Mouse (Mus musculus) gastrocnemius, adult 2 months (tissue): ENCODE measurements around the gene Vmn1r43. TPM values are rescaled to one million over a fixed set of nuclear protein-coding genes. Genes with fewer than 3 reads are reported as not detected.
"Not testable (repeated sequence)": the region's sequence is repeated elsewhere in the genome, so short reads cannot be mapped to it uniquely, and the experiment has no call there.

Experiments
- DNase-seq: peaks from one replicate; pipeline ENCODE4 v3.0.0; 2022
- H3K27ac ChIP-seq: fragments of 200-600 bp; 2 replicates; pipeline ENCODE4 v1.8.1; 2022; ENCODE audit warnings: mild to moderate bottlenecking
- H3K4me3 ChIP-seq: fragments of 200-600 bp; 2 replicates; pipeline ENCODE4 v1.8.1; 2022; ENCODE audit warnings: mild to moderate bottlenecking, moderate library complexity
- CTCF ChIP-seq: fragments of 200-600 bp; IDR thresholded peaks from 2 replicates; pipeline ENCODE4 v1.8.1; 2022; ENCODE audit warnings: antibody characterized with exemption, mild to moderate bottlenecking, moderate library complexity
- intact Hi-C: fragments of 180-260 bp; cut with DNase I; formaldehyde crosslinking; loops from one replicate; pipeline ENCODE4 v1.15.1; 2025
- long read RNA-seq, 2 experiments: library from polyadenylated mRNA; stranded (forward); transcript quantifications; one replicate each; pipeline ENCODE4 v2.0.0; 2021
- total RNA-seq, 2 experiments: library from RNA; stranded (reverse); gene quantifications; 2 replicates each; pipeline ENCODE4 v1.2.3; 2021

Gene Vmn1r43
- total RNA-seq = not detected
- long read RNA-seq, experiment 1 = 0 reads
- long read RNA-seq, experiment 2 = 0 reads

DNA sequence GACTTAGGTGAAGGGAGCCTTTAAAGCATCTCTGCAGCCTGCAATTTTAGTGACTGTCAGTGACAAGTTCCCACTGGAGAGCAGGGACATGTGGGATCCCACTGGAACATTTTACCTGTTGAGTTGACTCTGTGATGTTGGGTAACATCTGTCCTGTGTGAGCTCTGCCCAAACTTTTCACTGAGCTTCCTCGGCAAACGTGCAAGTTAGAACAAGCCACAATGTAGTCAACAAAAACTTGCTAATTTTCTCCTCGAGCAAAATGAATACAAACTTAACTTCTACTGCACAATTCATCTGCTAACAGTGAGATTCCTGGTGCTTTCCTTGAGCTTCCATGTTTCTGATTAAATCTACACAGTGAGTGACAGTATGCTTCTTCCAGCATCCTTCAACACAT is at the start of gene Vmn1r43, which contains the start of gene Vmn1r42:
Gene Vmn1r43 (minus strand): TSS at position 101 of the 400 bp plus-strand sequence.
Gene Vmn1r42 (minus strand): TSS at position 101 of the 400 bp plus-strand sequence.
- DNase-seq, intact Hi-C loops, H3K27ac ChIP-seq, H3K4me3 ChIP-seq: not testable (repeated sequence)

DNA sequence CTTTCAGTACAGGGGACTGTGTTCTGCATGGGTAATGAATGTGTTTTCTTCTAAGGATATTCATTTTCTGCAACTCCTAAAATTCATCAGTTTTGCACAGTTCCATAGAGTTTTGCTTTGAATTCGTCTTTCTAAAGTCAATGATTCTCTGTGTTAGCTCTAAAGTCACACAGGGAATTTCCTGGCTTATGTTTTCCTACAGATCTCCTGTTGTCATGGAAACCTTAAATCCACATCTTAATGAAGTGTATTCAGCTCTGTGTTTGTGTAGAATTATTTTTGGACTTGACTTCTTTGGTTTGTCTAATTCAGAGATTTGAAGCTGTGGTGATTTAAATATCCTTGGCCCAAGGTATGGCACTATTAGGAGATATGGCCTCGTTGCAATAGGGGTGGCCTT is 7.6 kb upstream of the Vmn1r43 start:
- intact Hi-C loops = no loop called here
- H3K27ac ChIP-seq = no peak overlapping the region
- H3K4me3 ChIP-seq = no peak overlapping the region
- no peak for DNase-seq
- no peak for TF ChIP-seq CTCF

DNA sequence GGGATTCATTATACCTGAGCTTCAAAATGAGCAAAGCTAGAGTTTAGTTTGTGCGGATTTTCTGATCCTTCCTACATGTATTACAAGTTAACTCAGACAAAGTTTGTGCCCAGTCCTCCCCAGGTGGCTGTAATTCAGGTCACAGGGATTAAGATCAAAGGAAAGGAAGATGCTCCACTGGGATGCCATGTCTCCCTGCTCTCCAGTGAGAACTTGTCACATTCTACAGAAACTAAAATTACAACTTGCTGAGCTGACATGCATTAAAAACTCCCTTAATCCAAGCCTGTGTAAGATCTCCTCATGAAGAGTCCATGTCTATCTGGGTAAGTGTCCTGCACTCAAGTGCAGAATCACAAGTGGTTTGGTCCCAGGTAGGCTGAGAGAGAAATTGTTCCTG is 7.1 kb upstream of the Vmn1r43 start, which contains the start of gene Vmn1r44:
Gene Vmn1r44 (plus strand): TSS at position 301 of the 400 bp plus-strand sequence.
- no peak within 1 kb of the TSS for H3K4me3 ChIP-seq
- H3K27ac ChIP-seq = no peak within 1 kb of the TSS
- DNase-seq = no peak
- intact Hi-C loops = no loop called here
- TF ChIP-seq CTCF = no peak

DNA sequence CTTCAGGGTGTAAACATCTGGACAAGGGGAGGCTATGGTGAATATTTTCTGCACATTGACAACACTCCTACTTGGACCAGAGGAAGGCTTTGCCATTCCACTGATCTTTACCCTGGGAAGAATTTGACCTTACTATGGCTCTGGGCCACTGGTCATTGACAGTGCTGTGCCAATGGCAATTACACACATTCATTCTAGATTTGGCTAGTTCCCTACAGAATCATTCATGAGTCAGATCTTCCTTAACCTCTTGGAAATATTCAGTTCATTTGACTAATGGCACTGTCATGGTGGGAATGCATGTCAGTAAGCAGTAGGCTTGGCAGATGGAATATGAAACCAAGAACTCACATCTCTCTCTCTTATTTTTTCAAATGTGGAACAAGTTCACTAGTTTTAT is 4.7 kb upstream of the Vmn1r43 start:
- H3K27ac ChIP-seq = no peak overlapping the region
- intact Hi-C loops = no loop called here
- no peak for DNase-seq
- no peak for TF ChIP-seq CTCF
- no peak overlapping the region for H3K4me3 ChIP-seq

DNA sequence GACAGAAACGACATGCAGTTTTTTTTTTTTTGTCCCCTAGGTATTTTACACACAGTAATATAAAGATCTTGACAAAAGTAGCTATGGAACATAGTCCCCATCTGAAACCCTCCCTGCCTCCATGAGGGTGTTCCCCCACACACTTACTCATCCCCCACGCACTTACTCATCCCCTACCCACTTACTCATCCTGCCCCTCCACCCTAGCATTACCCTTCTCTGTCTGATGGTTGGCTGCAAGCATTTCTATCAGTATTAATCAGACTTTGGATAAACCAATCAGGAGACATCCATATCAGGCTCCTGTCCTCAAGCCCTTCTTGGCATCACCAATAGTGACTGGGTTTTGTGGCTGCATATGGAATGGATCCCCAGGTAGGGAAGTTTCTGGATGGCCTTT is 750 bp upstream of the Vmn1r43 start:
- no peak for TF ChIP-seq CTCF
- DNase-seq = no peak
- Histone ChIP-seq H3K27ac (no peak overlapping the region), H3K4me3 (no peak overlapping the region)
- intact Hi-C loops = no loop called here

DNA sequence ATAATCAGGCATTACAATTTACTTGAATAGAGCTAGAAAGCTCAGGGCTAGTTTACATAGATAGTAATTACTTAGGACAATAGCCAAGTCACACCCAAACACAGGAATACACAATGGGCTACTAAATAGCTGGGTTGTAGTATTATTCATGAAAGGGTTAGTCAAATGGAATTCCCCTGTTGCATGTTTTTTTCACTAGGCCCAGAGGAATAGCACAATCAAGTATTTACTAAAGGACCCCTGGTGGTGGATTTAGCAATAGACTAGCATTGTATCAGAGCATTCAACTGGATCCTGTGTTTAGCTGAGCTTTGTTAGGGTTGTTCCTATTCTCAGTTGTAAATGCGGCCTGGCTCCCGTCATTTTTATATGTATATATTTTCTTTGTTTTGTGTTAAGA is 8.2 kb downstream of the Vmn1r43 start:
- no peak for TF ChIP-seq CTCF
- intact Hi-C loops = no loop called here
- DNase-seq = no peak
- Histone ChIP-seq H3K4me3 (no peak overlapping the region), H3K27ac (no peak overlapping the region)

DNA sequence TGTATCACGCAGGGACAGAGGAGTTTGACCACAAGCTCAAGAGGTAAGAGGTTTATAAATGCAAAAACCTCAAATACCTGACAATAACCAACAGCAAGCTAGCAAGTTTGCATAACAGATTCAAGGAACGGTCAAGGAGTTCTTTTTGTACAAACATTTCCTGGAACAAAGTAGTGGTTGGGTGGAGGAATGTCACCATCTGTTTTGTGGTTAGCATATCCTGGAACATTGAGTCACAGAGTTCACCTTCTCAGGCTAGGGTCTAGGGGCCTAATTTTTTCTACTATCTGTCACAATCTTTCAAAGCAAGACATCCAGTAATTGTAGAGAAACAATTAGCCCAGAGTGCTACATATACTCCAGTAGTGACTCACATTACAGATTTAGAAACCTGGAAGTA is 8.9 kb downstream of the Vmn1r43 start:
- Histone ChIP-seq H3K27ac (no peak overlapping the region), H3K4me3 (no peak overlapping the region)
- DNase-seq = no peak
- intact Hi-C loops = no loop called here
- no peak for TF ChIP-seq CTCF

DNA sequence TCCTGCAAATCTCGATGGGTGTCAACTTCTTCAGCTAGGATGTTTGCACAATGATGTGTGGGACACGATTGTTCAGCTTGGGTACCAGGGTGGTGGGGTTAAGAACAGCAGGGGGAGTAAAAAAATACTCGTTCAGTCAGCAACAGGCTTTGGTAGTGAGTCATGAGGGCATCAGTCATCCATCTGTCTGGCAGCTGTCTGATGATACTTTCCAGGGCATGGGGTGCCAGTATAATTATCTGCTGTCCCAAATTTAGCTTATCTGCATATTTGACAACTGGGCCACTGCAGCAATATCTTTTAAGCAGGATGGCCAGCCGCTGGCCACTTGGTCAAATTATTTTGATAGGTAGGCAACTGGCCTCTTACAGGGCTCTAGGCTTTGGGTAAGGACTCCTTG is 12.4 kb downstream of the Vmn1r43 start:
- intact Hi-C loops = no loop called here
- Histone ChIP-seq H3K4me3 (no peak overlapping the region), H3K27ac (no peak overlapping the region)
- DNase-seq = no peak
- no peak for TF ChIP-seq CTCF

DNA sequence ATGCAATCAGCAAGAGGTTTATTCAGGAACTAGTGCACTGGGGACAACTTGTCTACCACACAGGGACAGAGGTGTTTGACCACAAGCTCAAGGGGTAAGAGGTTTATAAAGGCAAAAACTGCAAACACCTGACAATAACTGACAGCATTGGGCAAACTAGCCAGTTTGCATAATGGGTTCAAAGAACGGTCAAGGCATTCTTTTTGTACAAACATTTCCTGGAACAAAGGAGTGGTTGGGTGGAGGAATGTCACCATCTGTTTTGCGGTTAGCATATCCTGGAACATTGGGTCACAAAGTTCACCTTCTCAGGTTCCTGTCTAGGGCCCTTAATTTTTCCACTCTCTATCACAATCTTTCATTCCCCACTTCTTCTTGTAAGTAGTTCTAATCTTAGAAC is 16.4 kb downstream of the Vmn1r43 start:
- TF ChIP-seq CTCF = no peak

DNA sequence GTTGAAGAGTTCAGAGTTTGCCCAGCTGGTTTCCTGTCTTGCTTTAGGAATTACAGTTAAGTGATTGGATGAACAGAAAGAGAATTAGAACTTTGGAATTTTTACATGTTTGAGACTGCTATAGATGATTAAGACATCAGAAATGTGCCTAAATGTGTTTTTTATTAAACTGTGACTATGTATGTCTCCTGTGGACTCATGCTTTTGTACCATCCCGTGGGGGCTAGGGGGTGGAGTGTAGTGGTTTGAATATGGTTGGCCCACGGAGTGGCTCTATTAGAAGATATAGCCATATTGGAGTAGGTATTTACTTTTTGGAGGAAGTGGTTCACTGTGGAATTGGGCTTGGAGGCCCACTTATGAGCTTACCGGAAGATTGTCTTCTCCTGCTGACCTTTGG is 18.7 kb downstream of the Vmn1r43 start:
- Histone ChIP-seq H3K27ac (no peak overlapping the region), H3K4me3 (no peak overlapping the region)
- intact Hi-C loops = no loop called here
- DNase-seq = no peak
- TF ChIP-seq CTCF = no peak

More for the DNA sequence above, 16.4 kb downstream of the Vmn1r43 start:
- DNase-seq = no peak
- Histone ChIP-seq H3K4me3 (no peak overlapping the region), H3K27ac (no peak overlapping the region)
- intact Hi-C loops = no loop called here

Other genes starting within 250 kb of the Vmn1r43 start
- gene Txnrd3, start 232.4 kb downstream of the Vmn1r43 start, total RNA-seq = 1 to 10 TPM; 3.4 to 4.4 TPM
- gene Vmn1r40, start 168.9 kb downstream of the Vmn1r43 start, total RNA-seq = not detected
- not detected for gene Vmn1r41, start 135.6 kb downstream of the Vmn1r43 start, total RNA-seq
- gene Vmn1r42, start within 50 bp of the Vmn1r43 start, total RNA-seq = not detected
- gene Vmn1r44, start 7.2 kb upstream of the Vmn1r43 start, total RNA-seq = not detected
- gene Vmn1r45, start 64.2 kb upstream of the Vmn1r43 start, total RNA-seq = not detected
- gene Vmn1r46, start 92.9 kb upstream of the Vmn1r43 start, total RNA-seq = not detected
- not detected for gene Vmn1r47, start 139.7 kb upstream of the Vmn1r43 start, total RNA-seq
- not detected for gene Vmn1r48, start 160.4 kb upstream of the Vmn1r43 start, total RNA-seq
- not detected for gene Vmn1r49, start 202.1 kb upstream of the Vmn1r43 start, total RNA-seq
- not detected for gene Vmn1r50, start 225.0 kb upstream of the Vmn1r43 start, total RNA-seq
- gene Vmn1r51, start 246.2 kb upstream of the Vmn1r43 start, total RNA-seq = not detected